Mouse (Mus musculus) bone marrow, adult 2 months (tissue): ENCODE data around the gene Fxyd3.

ENCODE experiments used
- CTCF ChIP-seq: fragments of 200-500 bp; IDR thresholded peaks from 2 replicates; pipeline ENCODE4 v1.5.1; 2011; ENCODE audit warnings: low read length, control low read depth; ENCODE audit not compliant: control insufficient read depth, insufficient read depth
- POLR2A ChIP-seq: fragments of 200-500 bp; IDR thresholded peaks from 2 replicates; pipeline ENCODE4 v1.6.1; 2011; ENCODE audit warnings: low read depth, mild to moderate bottlenecking, control low read depth, low read length, borderline replicate concordance; ENCODE audit not compliant: control insufficient read depth

- no peak for TF ChIP-seq POLR2A
- no peak for TF ChIP-seq CTCF
These were observed 20.5 kb upstream of the Fxyd3 start for GRCm38 (mm10) chr7:31096892-31097564.
